Mouse (Mus musculus): ENCODE results near the gene Rsg1.

The Rsg1 gene

DNA sequence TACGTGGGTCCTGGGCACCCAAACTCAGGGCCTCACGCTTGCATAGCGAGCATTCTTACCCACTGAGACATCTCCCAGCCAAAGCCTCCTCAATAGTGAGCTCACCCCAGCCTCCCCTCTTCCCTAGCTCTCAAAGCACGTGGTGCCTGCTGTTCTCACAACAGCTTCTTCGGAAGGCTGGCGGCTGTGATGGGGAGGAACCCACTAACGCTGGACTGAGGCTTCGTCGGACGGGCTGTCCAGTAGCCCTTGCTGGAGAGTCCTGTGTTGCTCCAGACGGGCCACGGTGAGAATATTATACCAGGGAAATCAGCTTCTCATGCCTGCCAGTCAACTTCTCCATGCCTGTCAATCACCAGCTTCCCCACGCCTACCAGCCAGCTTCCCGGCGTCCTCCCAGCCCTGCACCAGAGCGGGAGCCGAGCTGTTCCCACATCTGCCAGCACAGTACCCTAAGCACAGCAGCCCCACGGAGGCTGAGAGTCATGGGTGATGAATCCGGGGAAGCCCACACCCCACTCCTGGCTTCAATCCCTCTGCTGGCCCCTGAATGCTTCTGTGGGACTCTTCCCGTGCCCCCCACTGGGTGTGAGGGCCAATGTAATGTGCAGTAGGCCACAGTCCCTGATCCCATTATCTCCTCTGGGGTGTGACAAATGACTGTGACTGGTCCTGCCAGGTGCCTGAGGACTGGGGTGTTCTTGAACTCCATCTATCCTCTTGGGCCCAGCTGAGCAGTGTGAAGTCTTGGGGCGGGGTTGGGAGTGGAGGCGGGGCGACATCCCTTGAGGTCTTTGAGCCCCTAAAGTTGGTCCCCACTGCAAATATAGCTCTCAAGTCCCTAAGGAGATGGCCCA is 61.0 kb downstream of the Rsg1 start:
- no peak for DNase-seq (ENCODE audit: extremely low read depth, low read depth)

Data from MEL-GATA-1-ER (cell line).